Mouse (Mus musculus) MEL (cell line): Measurements from ENCODE around the gene Ppp1r10.

Experiments used
- BHLHE40 ChIP-seq: IDR thresholded peaks from 2 replicates; pipeline ENCODE4 v1.6.1; 2012; ENCODE audit warnings: low read depth, mild to moderate bottlenecking, inconsistent platforms, low read length, improper control_type of control experiment, borderline replicate concordance
- CHD2 ChIP-seq: IDR thresholded peaks from 2 replicates; pipeline ENCODE4 v1.6.1; 2011; ENCODE audit warnings: low read length, improper control_type of control experiment
- CTCF ChIP-seq, 3 experiments: IDR thresholded peaks in 2 of 3; conservative IDR thresholded peaks in 1 of 3; 2 replicates each; pipeline ENCODE4 v1.5.1; 2011 to 2012; ENCODE audit warnings: low read length in 3 of 3, low read depth in 2 of 3, mild to moderate bottlenecking in 2 of 3, improper control_type of control experiment in 1 of 3, inconsistent platforms in 1 of 3, mixed read lengths in 1 of 3, moderate library complexity in 1 of 3; ENCODE audit not compliant: control insufficient read depth in 1 of 3, insufficient read depth in 1 of 3, poor library complexity in 1 of 3, severe bottlenecking in 1 of 3
- E2F4 ChIP-seq: IDR thresholded peaks from 2 replicates; pipeline ENCODE4 v1.6.1; 2011; ENCODE audit warnings: low read depth, low read length, improper control_type of control experiment, borderline replicate concordance
- ELF1 ChIP-seq: IDR thresholded peaks from 2 replicates; pipeline ENCODE4 v1.6.1; 2014; ENCODE audit warnings: low read depth, mild to moderate bottlenecking, inconsistent platforms, low read length, improper control_type of control experiment, moderate library complexity
- ETS1 ChIP-seq: IDR thresholded peaks from 2 replicates; pipeline ENCODE4 v1.6.1; 2012; ENCODE audit warnings: low read depth, mild to moderate bottlenecking, inconsistent platforms, low read length, improper control_type of control experiment, moderate library complexity
- JUND ChIP-seq: IDR thresholded peaks from 2 replicates; pipeline ENCODE4 v1.6.1; 2011; ENCODE audit warnings: low read depth, mild to moderate bottlenecking, improper control_type of control experiment, low read length
- MAX ChIP-seq: IDR thresholded peaks from 2 replicates; pipeline ENCODE4 v1.6.1; 2011; ENCODE audit warnings: low read length, improper control_type of control experiment
- MXI1 ChIP-seq: IDR thresholded peaks from 2 replicates; pipeline ENCODE4 v1.6.1; 2011; ENCODE audit warnings: mild to moderate bottlenecking, low read depth, low read length, improper control_type of control experiment
- RCOR1 ChIP-seq: IDR thresholded peaks from 2 replicates; pipeline ENCODE4 v1.6.1; 2012; ENCODE audit warnings: low read depth, mild to moderate bottlenecking, inconsistent platforms, low read length, improper control_type of control experiment
- SMC3 ChIP-seq: IDR thresholded peaks from 2 replicates; pipeline ENCODE4 v1.6.1; 2011; ENCODE audit warnings: low read depth, low read length, improper control_type of control experiment
- TAL1 ChIP-seq: IDR thresholded peaks from 2 replicates; pipeline ENCODE4 v1.6.1; 2012; ENCODE audit warnings: mild to moderate bottlenecking, inconsistent platforms, low read length, moderate library complexity, mixed read lengths
- TBP ChIP-seq: IDR thresholded peaks from 2 replicates; pipeline ENCODE4 v1.8.0; 2011; ENCODE audit warnings: low read depth, low read length, improper control_type of control experiment
- ZMIZ1 ChIP-seq: IDR thresholded peaks from 2 replicates; pipeline ENCODE4 v1.6.1; 2012; ENCODE audit warnings: low read depth, mild to moderate bottlenecking, inconsistent platforms, low read length, improper control_type of control experiment, moderate library complexity

DNA sequence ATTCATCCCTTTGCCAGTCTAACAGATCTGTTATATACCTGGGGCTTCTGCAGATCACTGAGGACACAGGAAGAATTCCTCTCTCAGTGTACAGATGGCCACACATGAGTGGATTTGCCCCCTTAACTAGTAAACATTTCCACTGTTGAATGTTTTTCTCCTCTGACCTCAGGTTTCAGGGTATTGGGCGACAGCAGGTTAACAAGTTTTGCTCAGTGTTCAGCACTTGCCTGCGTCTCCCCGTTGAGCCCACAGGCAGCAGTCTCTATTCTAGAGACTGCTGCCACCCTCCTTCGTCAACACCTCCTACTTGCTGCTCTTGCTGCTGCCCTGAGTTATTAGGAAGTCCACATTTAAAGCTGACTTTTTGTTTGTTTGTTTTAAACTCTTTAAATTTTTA lies 5.5 kb downstream of the Ppp1r10 start:
- TF ChIP-seq TBP (no peak), CTCF (IDR thresholded peaks at IDR 0.05 in 2 of 3, conservative IDR thresholded peaks at IDR 0.05 in 1 of 3; ENCODE audit: control insufficient read depth in 1 of 3, insufficient read depth in 1 of 3, low read depth in 2 of 3, low read length in 3 of 3, poor library complexity in 1 of 3, severe bottlenecking in 1 of 3) (no peak), ETS1 (no peak), RCOR1 (no peak), JUND (no peak), ZMIZ1 (no peak), BHLHE40 (no peak), SMC3 (no peak), E2F4 (no peak), TAL1 (no peak), MXI1 (no peak), ELF1 (no peak), MAX (no peak), CHD2 (no peak)
